Mouse (Mus musculus) hindbrain, embryonic 12.5 days (tissue): ENCODE measurements around the gene Gm10840. TPM values are rescaled to one million over a fixed set of nuclear protein-coding genes. Genes with fewer than 3 reads are reported as not detected.
A peak's percentile ranks its signal among the peaks of the same experiment; 100 is the strongest.

Source experiments
- ATAC-seq: fragments of 200-750 bp; cut with Nextera tagmentation; 2 replicates; pipeline ENCODE4 v1.8.0; 2017; ENCODE audit warnings: moderate TSS enrichment; ENCODE audit not compliant: low FRiP score
- H3K27ac ChIP-seq: fragments of 300-500 bp; sonication (generic); 2 replicates; pipeline ENCODE4 v1.5.1; 2016; ENCODE audit warnings: mild to moderate bottlenecking
- H3K27me3 ChIP-seq: fragments of 300-500 bp; sonication (generic); 2 replicates; pipeline ENCODE4 v1.6.1; 2016; ENCODE audit warnings: mild to moderate bottlenecking
- H3K36me3 ChIP-seq: fragments of 300-500 bp; sonication (generic); 2 replicates; pipeline ENCODE4 v1.6.1; 2016; ENCODE audit warnings: mild to moderate bottlenecking
- H3K4me1 ChIP-seq: fragments of 300-500 bp; sonication (generic); 2 replicates; pipeline ENCODE4 v1.6.1; 2016
- H3K4me2 ChIP-seq: fragments of 300-500 bp; sonication (generic); replicated peaks from 2 replicates; pipeline ENCODE4 v1.6.1; 2016; ENCODE audit warnings: mild to moderate bottlenecking
- H3K4me3 ChIP-seq: fragments of 300-500 bp; sonication (generic); 2 replicates; pipeline ENCODE4 v1.5.1; 2016; ENCODE audit warnings: mild to moderate bottlenecking
- H3K9ac ChIP-seq: fragments of 300-500 bp; sonication (generic); 2 replicates; pipeline ENCODE4 v1.6.1; 2016; ENCODE audit warnings: mild to moderate bottlenecking, moderate library complexity
- H3K9me3 ChIP-seq: fragments of 300-500 bp; sonication (generic); replicated peaks from 2 replicates; pipeline ENCODE4 v1.6.1; 2016; ENCODE audit warnings: mild to moderate bottlenecking
- WGBS: fragments of 180-500 bp; shearing (Covaris S2); methylation state at CpG from one replicate; pipeline ENCODE4 v1.1.7; 2016; 5-methylcytosine and 5-hydroxymethylcytosine counted together
- polyA plus RNA-seq: library from polyadenylated mRNA; unstranded; fragments of >200 nt; fragmentation: Nextera tagmentation; extraction: Ambion mirVana; gene quantifications from 2 replicates; pipeline ENCODE4 v1.2.1, GENCODE M21; 2016

Gm10840 gene
- polyA plus RNA-seq, 1 experiment from 2014 or later: 0.93 TPM

DNA sequence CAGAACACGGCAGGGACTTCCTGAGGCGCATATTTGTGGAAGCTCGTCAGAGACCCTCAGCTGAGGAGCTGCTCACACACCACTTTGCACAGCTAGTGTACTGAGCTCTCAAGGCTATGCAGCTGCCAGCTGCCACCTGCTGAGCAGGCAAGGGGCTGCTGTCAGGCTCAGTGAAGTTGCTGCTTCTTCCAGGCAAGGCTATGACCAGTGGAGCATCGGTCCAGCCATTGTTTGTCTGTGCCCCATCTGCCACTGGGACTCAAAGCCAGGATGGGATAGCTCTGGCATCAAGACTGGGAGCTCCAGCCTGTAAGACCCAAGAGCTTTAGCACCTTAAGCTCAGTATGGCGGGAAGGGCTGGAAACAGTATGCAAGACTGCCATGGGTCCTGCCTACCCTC lies 6.6 kb upstream of the Gm10840 start:
- no peak overlapping the region for H3K9ac ChIP-seq
- H3K36me3 ChIP-seq: peaks cover 77% of the 10 kb centered on the region

DNA sequence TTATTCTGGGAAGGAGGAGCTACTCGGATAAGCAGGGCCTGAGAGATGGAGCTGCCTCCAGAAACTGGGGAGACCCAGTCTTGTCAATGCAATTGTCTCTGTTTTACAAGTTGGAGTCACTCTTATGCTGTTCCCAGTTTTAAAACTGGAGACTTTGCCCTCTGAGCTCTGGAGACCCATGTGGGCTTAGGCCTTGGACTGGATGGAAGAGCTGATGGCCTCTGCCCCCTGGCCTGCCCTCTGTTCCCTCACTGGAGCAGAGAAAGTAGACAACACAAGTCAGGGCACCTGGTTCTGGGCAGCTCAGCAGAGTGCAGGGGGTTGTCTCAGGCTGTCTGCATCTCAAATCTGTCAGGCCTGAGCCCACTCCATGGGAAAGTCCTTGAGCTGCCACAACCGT lies 5.9 kb upstream of the Gm10840 start:
- H3K4me1 ChIP-seq: peaks cover 33% of the 10 kb centered on the region
- no peaks in the 10 kb centered on the region for H3K27me3 ChIP-seq
- no peak overlapping the region for H3K4me3 ChIP-seq
- ATAC-seq: no peak
- no peak overlapping the region for H3K9ac ChIP-seq
- no peak overlapping the region for H3K27ac ChIP-seq
- 66% methylated on average over 2 of the region's 2 CpGs for WGBS
- H3K4me2 ChIP-seq: no peak overlapping the region
- peaks cover 70% of the 10 kb centered on the region for H3K36me3 ChIP-seq
- no peaks in the 10 kb centered on the region for H3K9me3 ChIP-seq

More for the DNA sequence above, 6.6 kb upstream of the Gm10840 start:
- H3K9me3 ChIP-seq: no peaks in the 10 kb centered on the region
- H3K4me3 ChIP-seq: no peak overlapping the region
- no peaks in the 10 kb centered on the region for H3K27me3 ChIP-seq
- peaks cover 30% of the 10 kb centered on the region for H3K4me1 ChIP-seq
- 74% methylated on average over 5 of the region's 5 CpGs for WGBS
- no peak overlapping the region for H3K4me2 ChIP-seq
- H3K27ac ChIP-seq: no peak overlapping the region; the same call in 1 of the 2 replicates
- no peak for ATAC-seq

DNA sequence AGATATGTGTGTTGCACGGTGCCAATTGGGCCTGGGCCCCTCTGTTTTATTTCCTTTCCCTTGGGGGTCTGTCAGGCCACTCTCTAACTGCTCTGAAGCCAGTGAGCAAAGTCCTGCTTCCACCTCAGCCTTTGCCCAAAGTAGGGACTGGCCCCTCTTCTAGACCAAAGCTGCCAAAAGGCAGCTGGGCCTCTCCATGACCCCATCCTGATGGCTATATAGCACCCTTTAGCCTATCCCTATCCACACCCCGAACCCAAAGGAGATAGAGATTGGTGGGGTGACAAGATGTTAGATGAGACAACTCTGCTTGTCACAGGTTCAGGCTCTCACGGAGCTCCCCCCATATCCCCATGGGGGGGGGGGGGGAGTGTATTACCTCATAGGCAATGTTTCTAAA lies 4.9 kb upstream of the Gm10840 start:
- no peak overlapping the region for H3K27ac ChIP-seq

GRCm38 (mm10) chr11:106156257-106156656 lies 4.4 kb upstream of the Gm10840 start:
- no peak for ATAC-seq
- H3K36me3 ChIP-seq: peaks cover 56% of the 10 kb centered on the region
- H3K9ac ChIP-seq: peak overlapping the region; percentile 13; the same call in 1 of the 2 replicates
- no peak overlapping the region for H3K4me2 ChIP-seq
- H3K9me3 ChIP-seq: no peaks in the 10 kb centered on the region
- no peaks in the 10 kb centered on the region for H3K27me3 ChIP-seq
- 0 out of 2 replicates have a peak overlapping the region, but pooled peaks have one; percentile 35 for H3K27ac ChIP-seq
- 100% methylated on average over 1 of the region's 1 CpGs for WGBS
- peaks cover 39% of the 10 kb centered on the region for H3K4me1 ChIP-seq
- no peak overlapping the region for H3K4me3 ChIP-seq

More for the DNA sequence above, 4.9 kb upstream of the Gm10840 start:
- no peak overlapping the region for H3K9ac ChIP-seq
- peaks cover 61% of the 10 kb centered on the region for H3K36me3 ChIP-seq
- no peaks in the 10 kb centered on the region for H3K9me3 ChIP-seq
- H3K4me3 ChIP-seq: no peak overlapping the region
- H3K4me1 ChIP-seq: peaks cover 34% of the 10 kb centered on the region
- no peak overlapping the region for H3K4me2 ChIP-seq
- no peaks in the 10 kb centered on the region for H3K27me3 ChIP-seq
- no peak for ATAC-seq
- WGBS: 68% methylated on average over 3 of the region's 3 CpGs

GRCm38 (mm10) chr11:106157154-106157553 lies 3.5 kb upstream of the Gm10840 start:
- H3K36me3 ChIP-seq: peaks cover 47% of the 10 kb centered on the region
- H3K9me3 ChIP-seq: no peaks in the 10 kb centered on the region
- H3K4me1 ChIP-seq: peaks cover 45% of the 10 kb centered on the region
- 93% methylated on average over 7 of the region's 7 CpGs for whole genome bisulfite sequencing
- no peak overlapping the region for H3K9ac ChIP-seq
- no peak overlapping the region for H3K27ac ChIP-seq
- ATAC-seq: no peak
- no peak overlapping the region for H3K4me3 ChIP-seq
- H3K4me2 ChIP-seq: no peak overlapping the region
- no peaks in the 10 kb centered on the region for H3K27me3 ChIP-seq

- 63% methylated on average over 14 of the region's 14 CpGs for WGBS
- Histone ChIP-seq H3K36me3 (peaks cover 40% of the 10 kb centered on the region), H3K4me1 (peaks cover 45% of the 10 kb centered on the region)
These were observed 2.3 kb upstream of the Gm10840 start for GRCm38 (mm10) chr11:106158081-106158929.

GRCm38 (mm10) chr11:106158930-106159215 lies 1.8 kb upstream of the Gm10840 start:
- ATAC-seq: peak; percentile 14
- Histone ChIP-seq H3K4me3 (peak overlapping the region; percentile 85), H3K4me1 (peaks cover 44% of the 10 kb centered on the region), H3K9me3 (no peaks in the 10 kb centered on the region), H3K27ac (peak overlapping the region; percentile 97), H3K27me3 (no peaks in the 10 kb centered on the region), H3K36me3 (peaks cover 43% of the 10 kb centered on the region), H3K9ac (peak overlapping the region; percentile 95), H3K4me2 (peak overlapping the region; percentile 94)
- WGBS: 43% methylated on average over 9 of the region's 9 CpGs

More at GRCm38 (mm10) chr11:106158081-106158929, 2.3 kb upstream of the Gm10840 start:
- Histone ChIP-seq H3K27me3 (no peaks in the 10 kb centered on the region), H3K4me2 (peak overlapping the region; percentile 94), H3K9ac (peak overlapping the region; percentile 95), H3K9me3 (no peaks in the 10 kb centered on the region), H3K4me3 (peak overlapping the region; percentile 85), H3K27ac (peak overlapping the region; percentile 97)
- ATAC-seq: no peak

DNA sequence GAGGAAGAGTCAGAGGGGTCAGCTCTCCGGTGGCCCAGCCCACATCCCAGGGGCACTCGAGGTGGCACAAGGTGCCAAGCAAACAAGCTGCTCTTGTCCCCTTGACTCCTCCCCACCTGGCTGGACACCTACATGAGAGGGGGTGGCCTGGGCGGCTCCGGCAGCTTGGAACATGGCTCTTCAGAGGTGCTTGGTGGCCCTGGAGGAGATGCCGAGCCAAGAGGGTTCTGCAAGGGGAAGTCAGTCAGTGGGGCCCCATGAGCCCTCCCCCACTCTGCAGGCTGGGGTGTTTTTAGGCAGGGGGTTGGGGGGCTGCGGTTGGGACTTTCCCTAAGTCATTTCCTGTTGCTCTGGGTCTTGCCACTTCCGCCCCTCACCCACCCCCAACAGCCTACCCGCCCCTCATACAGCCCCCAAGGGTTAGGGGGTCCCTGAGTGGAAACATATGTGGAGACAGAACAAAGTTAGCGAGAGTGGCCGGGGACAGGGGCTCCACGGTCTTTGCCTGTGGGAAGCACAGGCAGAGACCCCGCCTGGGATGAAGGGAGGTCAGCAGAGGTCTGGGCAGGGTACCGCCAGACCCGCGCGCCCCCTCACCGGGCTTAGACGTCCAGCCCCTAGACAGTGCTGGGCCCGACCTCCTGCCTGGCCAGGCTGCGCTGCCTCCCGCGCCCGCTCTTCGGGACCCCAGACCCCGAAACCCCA lies 1.3 kb upstream of the Gm10840 start:
- Histone ChIP-seq H3K9me3 (no peaks in the 10 kb centered on the region), H3K27ac (peak overlapping the region; percentile 97), H3K36me3 (peaks cover 43% of the 10 kb centered on the region), H3K9ac (peak overlapping the region; percentile 95), H3K4me3 (peak overlapping the region; percentile 85), H3K4me1 (peaks cover 42% of the 10 kb centered on the region), H3K27me3 (no peaks in the 10 kb centered on the region), H3K4me2 (peak overlapping the region; percentile 94)
- WGBS: under 1% methylated on average over 25 of the region's 25 CpGs
- ATAC-seq: peak; percentile 68

- no peaks in the 10 kb centered on the region for H3K9me3 ChIP-seq
- peak overlapping the region; percentile 94 for H3K4me2 ChIP-seq
- peak overlapping the region; percentile 95 for H3K9ac ChIP-seq
- H3K27ac ChIP-seq: peak overlapping the region; percentile 97
- H3K4me3 ChIP-seq: peak overlapping the region; percentile 85
- under 1% methylated on average over 69 of the region's 106 CpGs for WGBS
- H3K36me3 ChIP-seq: peaks cover 43% of the 10 kb centered on the region
- H3K27me3 ChIP-seq: no peaks in the 10 kb centered on the region
- ATAC-seq: peak; percentile 62
- H3K4me1 ChIP-seq: peaks cover 42% of the 10 kb centered on the region
These were observed 469 bp upstream of the Gm10840 start for GRCm38 (mm10) chr11:106159921-106160840.

GRCm38 (mm10) chr11:106162237-106162636 lies 1.6 kb downstream of the Gm10840 start:
- no peak overlapping the region for H3K4me3 ChIP-seq
- ATAC-seq: no peak
- 84% methylated on average over 2 of the region's 2 CpGs for WGBS
- H3K9ac ChIP-seq: no peak overlapping the region
- no peaks in the 10 kb centered on the region for H3K27me3 ChIP-seq
- no peak overlapping the region for H3K27ac ChIP-seq
- no peak overlapping the region for H3K4me2 ChIP-seq
- H3K4me1 ChIP-seq: peaks cover 30% of the 10 kb centered on the region
- H3K9me3 ChIP-seq: no peaks in the 10 kb centered on the region
- peaks cover 46% of the 10 kb centered on the region for H3K36me3 ChIP-seq

DNA sequence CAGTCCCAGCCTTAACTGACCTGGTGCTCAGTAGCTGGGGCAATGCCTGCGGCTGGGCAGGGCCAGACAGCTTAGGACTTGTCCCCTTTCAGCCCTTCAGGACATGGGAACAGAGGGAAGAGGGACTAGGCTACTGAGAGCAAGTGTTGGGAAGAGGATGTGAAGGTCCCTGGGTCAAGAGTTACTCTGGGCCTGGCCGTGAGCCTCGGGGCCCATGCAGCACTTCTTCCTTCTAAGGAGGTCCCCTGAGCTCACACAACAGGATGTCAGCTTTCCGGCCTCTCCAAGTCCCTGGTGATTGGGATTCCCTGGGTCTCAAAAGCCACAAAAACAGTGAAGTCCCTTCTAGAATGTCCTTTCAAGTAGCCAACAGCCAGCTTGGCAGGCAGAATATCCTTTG lies 2.9 kb downstream of the Gm10840 start:
- Histone ChIP-seq H3K9ac (no peak overlapping the region), H3K27ac (no peak overlapping the region), H3K4me3 (no peak overlapping the region), H3K27me3 (no peaks in the 10 kb centered on the region), H3K4me1 (peaks cover 21% of the 10 kb centered on the region), H3K9me3 (no peaks in the 10 kb centered on the region), H3K36me3 (peaks cover 49% of the 10 kb centered on the region), H3K4me2 (no peak overlapping the region)
- WGBS: 91% methylated on average over 4 of the region's 4 CpGs
- ATAC-seq: no peak
